Mouse (Mus musculus) bone marrow macrophage, adult 2 months (primary cell): ENCODE results near the gene Slmap.

Experiments
- CTCF ChIP-seq: IDR thresholded peaks from 2 replicates; pipeline ENCODE4 v1.5.1; 2012; ENCODE audit warnings: low read depth, mild to moderate bottlenecking, low read length, moderate library complexity
- POLR2A ChIP-seq: IDR thresholded peaks from 2 replicates; pipeline ENCODE4 v1.6.1; 2012; ENCODE audit warnings: mild to moderate bottlenecking, low read depth, low read length, borderline replicate concordance

DNA sequence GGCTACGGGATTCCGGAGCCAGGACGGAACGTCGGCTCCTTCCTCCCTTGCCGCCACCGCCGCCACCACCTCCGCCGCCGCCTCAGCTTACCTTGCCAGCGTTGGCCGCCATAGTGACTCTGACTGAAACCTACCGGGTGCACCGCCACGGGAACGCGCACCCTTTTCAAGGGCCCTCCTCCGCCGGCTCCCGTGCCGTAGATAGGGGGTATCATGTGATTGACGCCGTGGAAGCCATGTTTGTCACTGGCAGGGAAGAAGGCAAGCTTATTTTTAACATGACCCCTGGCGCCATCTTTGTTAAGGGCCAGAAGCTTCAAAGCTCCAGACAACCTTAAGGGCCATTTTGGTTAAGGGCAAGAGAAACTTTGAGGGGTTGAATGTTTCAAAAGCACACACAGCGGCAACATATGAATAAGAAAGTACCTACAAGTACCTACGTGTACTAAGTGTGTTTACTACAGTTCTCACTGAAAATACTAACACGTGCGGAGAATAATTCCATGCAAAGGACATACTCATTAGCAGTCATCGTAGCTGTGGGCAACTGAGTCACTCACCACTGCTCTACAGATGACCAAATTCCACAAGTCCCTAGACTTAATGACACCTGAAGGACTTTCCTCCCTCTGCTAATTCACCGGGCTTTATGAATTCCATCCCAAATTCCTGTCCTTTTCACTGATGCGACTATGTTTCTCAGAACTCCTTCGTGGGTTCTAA is at the start of gene Slmap:
- TF ChIP-seq CTCF, result no peak
- TF ChIP-seq POLR2A, result no peak
